Mouse (Mus musculus) forebrain, embryonic 16.5 days (tissue): ENCODE results near the gene Gm12216. TPM values are rescaled to one million over a fixed set of nuclear protein-coding genes. Genes with fewer than 3 reads are reported as not detected.
A peak's percentile ranks its signal among the peaks of the same experiment; 100 is the strongest.

Source experiments
- ATAC-seq: fragments of 200-750 bp; cut with Nextera tagmentation; 2 replicates; pipeline ENCODE4 v1.8.0; 2017; ENCODE audit warnings: mild to moderate bottlenecking, moderate library complexity
- H3K27ac ChIP-seq: fragments of 300-500 bp; sonication (generic); 2 replicates; pipeline ENCODE4 v1.5.1; 2014; ENCODE audit warnings: low read length, control low read depth
- H3K27me3 ChIP-seq: fragments of 300-500 bp; sonication (generic); replicated peaks from 2 replicates; pipeline ENCODE4 v1.6.1; 2014; ENCODE audit warnings: low read length; ENCODE audit not compliant: control insufficient read depth, insufficient read depth
- H3K36me3 ChIP-seq: fragments of 300-500 bp; sonication (generic); 2 replicates; pipeline ENCODE4 v1.6.1; 2014; ENCODE audit not compliant: control insufficient read depth, insufficient read depth
- H3K4me1 ChIP-seq: fragments of 300-500 bp; sonication (generic); replicated peaks from 2 replicates; pipeline ENCODE4 v1.6.1; 2014; ENCODE audit warnings: low read length; ENCODE audit not compliant: control insufficient read depth, insufficient read depth
- H3K4me2 ChIP-seq: fragments of 300-500 bp; sonication (generic); 2 replicates; pipeline ENCODE4 v1.6.1; 2014; ENCODE audit warnings: mild to moderate bottlenecking, low read length, control low read depth
- H3K4me3 ChIP-seq: fragments of 300-500 bp; sonication (generic); replicated peaks from 2 replicates; pipeline ENCODE4 v1.5.1; 2014; ENCODE audit warnings: mild to moderate bottlenecking, low read length, control low read depth
- H3K9ac ChIP-seq: fragments of 300-500 bp; sonication (generic); replicated peaks from 2 replicates; pipeline ENCODE4 v1.6.1; 2014; ENCODE audit warnings: low read depth, low read length, control low read depth
- H3K9me3 ChIP-seq: fragments of 300-500 bp; sonication (generic); 2 replicates; pipeline ENCODE4 v1.6.1; 2016; ENCODE audit warnings: low read length; ENCODE audit not compliant: control insufficient read depth
- WGBS: fragments of 180-500 bp; shearing (Covaris S2); extraction: QIAGEN DNeasy Blood & Tissue Kit; methylation state at CpG from one replicate; pipeline ENCODE4 v1.1.7; 2014; 5-methylcytosine and 5-hydroxymethylcytosine counted together
- polyA plus RNA-seq: library from polyadenylated mRNA; unstranded; fragments of >200 nt; fragmentation: Nextera tagmentation; extraction: Ambion mirVana; gene quantifications from 2 replicates; pipeline ENCODE4 v1.2.1, GENCODE M21; 2015

Gene Gm12216
- polyA plus RNA-seq, 1 experiment from 2014 or later: 0.39 TPM

DNA sequence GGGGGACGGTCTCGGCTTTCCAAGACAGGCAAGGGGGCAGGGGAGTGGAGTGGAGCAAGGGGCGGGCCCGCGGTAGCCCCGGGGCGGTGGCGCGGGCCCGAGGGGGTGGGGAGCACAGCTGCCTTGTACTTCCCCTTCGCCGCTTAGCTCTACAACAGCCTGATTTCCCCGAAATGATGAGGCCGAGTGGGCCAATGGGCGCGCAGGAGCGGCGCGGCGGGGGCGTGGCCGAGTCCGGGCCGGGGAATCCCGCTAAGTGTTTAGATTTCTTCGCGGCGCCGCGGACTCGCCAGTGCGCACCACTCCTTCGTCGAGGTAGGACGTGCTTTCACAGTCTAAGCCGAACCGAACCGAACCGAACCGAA lies 89.3 kb downstream of the Gm12216 start, which contains the start of gene Irf1:
TSS of gene Irf1 (plus strand) at position 255 of the 365 bp plus-strand sequence.
- H3K27ac ChIP-seq: no peak within 1 kb of the TSS
- ATAC-seq: peak; percentile 97

DNA sequence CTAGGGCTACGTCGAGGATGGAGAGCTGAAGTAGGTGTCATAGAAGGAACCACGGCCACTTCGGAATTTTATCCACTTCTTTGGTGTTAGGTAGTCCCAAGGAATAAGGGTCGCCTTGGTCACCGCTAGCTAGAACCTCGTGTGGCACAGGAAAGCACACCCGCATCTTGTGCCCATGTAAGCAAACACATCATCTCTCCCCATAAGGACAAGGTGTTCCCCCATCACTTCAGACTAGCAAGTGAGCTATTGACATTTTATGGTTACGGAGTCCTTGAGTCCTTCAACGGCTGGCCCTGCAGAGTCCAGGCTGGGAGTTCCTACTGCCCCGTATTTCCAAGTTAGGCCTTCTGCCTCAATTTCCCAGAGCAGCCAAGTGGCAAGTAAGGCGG lies 89.9 kb downstream of the Gm12216 start:
- no peak overlapping the region; the same call in 1 of the 2 replicates for H3K9ac ChIP-seq
- H3K4me3 ChIP-seq: peak overlapping the region; percentile 67
- peaks cover 8% of the 10 kb centered on the region for H3K4me1 ChIP-seq
- H3K4me2 ChIP-seq: peak overlapping the region; percentile 96
- no peak overlapping the region for H3K27ac ChIP-seq
- no peaks in the 10 kb centered on the region for H3K36me3 ChIP-seq
- ATAC-seq: no peak
- 62% methylated on average over 12 of the region's 12 CpGs for WGBS
- no peaks in the 10 kb centered on the region for H3K9me3 ChIP-seq
- H3K27me3 ChIP-seq: peaks cover 7% of the 10 kb centered on the region; the same call in 1 of the 2 replicates

More for the DNA sequence above, 89.3 kb downstream of the Gm12216 start, which contains the start of gene Irf1:
- Histone ChIP-seq H3K4me1 (peaks cover 8% of the 10 kb centered on the region), H3K9me3 (no peaks in the 10 kb centered on the region), H3K4me3 (peak within 1 kb of the TSS; percentile 67), H3K4me2 (peak within 1 kb of the TSS; percentile 96), H3K27me3 (peaks cover 7% of the 10 kb centered on the region; the same call in 1 of the 2 replicates), H3K36me3 (no peaks in the 10 kb centered on the region), H3K9ac (peak within 1 kb of the TSS; percentile 60)
- WGBS: 1% methylated on average over 33 of the region's 40 CpGs

DNA sequence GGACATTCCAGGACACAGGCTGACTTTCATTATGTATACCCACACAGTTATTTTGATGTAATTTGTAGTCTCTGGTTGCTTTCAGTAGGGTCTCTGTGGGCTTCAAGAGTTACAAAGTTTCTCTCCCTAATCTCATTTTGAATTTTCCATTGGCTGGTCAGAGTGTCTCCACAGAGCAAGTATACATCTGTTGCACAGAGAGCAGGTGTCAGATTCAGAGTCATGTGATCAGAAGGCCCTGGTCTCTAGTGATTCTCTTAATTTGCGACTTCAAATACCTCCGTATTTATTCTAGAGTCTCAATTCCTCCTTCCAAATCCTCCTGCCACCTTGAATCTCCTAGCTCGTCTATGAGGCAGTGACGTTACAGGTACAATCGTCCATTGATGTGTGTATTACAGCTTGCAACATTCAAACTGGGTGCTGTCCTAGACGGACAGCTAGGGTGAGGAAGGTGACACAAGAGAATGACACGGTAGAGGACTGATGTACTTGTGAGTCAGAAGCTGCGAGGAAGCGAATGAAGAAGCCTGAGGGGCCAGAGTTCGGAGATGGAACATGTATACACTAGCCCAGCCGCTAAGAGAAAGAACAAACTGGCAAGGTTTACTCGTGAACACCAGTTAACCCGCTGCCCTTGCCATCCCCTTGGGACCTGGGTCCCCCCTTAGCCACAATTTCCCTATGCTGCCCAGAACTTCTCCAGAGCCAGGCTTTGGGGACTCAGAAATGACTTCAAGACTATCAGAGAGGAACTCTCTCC lies 90.5 kb downstream of the Gm12216 start:
- H3K9ac ChIP-seq: no peak overlapping the region
- H3K4me1 ChIP-seq: peaks cover 13% of the 10 kb centered on the region
- H3K36me3 ChIP-seq: no peaks in the 10 kb centered on the region
- 80% methylated on average over 13 of the region's 13 CpGs for WGBS
- H3K27ac ChIP-seq: no peak overlapping the region
- peaks cover 7% of the 10 kb centered on the region; the same call in 1 of the 2 replicates for H3K27me3 ChIP-seq
- ATAC-seq: no peak
- no peak overlapping the region for H3K4me2 ChIP-seq
- H3K9me3 ChIP-seq: no peaks in the 10 kb centered on the region
- H3K4me3 ChIP-seq: no peak overlapping the region

DNA sequence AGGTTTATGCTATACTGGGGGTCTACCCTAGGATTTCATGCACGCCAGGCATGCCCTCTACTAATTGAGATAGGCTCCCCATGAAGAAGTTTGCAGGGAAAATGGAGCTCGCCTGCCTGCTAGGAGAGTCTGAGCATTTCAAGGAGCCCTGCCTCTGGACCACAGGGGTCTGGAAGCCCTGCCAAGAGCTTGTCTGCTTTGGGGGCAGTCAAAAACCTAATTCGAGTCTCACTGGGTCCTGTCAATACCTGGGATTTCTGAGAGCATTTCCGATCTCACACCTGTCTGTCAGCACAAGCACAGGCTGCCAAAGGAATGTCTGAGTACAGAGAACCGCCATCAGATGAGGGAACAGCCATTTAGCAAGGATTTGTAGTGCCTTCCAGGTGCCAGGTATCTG lies 94.5 kb downstream of the Gm12216 start:
- no peak for ATAC-seq
- H3K27me3 ChIP-seq: peaks cover 14% of the 10 kb centered on the region; the same call in 1 of the 2 replicates
- H3K9me3 ChIP-seq: no peaks in the 10 kb centered on the region
- H3K4me2 ChIP-seq: no peak overlapping the region
- no peak overlapping the region for H3K4me3 ChIP-seq
- H3K36me3 ChIP-seq: no peaks in the 10 kb centered on the region
- peaks cover 22% of the 10 kb centered on the region for H3K4me1 ChIP-seq
- 46% methylated on average over 5 of the region's 5 CpGs for WGBS
- H3K9ac ChIP-seq: no peak overlapping the region
- no peak overlapping the region for H3K27ac ChIP-seq

DNA sequence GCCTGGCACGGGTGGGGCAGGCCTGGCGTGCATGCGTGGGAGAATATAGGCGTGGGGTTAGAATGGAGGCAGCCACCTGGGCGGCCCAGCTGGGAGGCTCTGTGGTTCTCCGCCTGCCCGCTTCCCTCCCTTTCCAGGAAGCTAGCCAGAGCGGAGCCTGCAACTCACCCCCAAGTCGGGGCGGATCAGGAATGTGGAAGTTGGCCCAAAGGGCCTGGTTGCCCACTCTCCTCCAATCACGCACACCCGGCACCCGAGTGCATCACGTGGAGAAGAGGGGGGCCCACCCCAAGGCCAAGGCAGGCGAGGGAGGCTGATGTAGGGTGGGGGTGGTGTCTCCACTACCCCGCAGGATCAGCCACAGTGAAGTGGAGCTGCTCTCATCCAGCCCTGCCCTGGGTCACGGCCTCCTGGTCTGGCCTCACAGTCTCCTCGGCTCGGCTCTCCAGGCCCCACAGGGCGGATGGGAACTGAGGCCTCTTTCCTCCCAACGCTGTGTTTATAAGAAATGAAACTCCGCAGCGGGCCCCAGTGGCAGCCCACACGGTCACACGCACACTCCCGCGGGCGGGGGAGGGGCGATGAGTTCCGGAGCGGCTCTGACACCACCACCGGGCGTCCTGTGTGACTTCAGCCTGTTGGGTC lies 95.4 kb downstream of the Gm12216 start:
- H3K27ac ChIP-seq: 0 out of 2 replicates have a peak overlapping the region, but pooled peaks have one; percentile 29
- under 1% methylated on average over 33 of the region's 33 CpGs for WGBS
- H3K36me3 ChIP-seq: no peaks in the 10 kb centered on the region

DNA sequence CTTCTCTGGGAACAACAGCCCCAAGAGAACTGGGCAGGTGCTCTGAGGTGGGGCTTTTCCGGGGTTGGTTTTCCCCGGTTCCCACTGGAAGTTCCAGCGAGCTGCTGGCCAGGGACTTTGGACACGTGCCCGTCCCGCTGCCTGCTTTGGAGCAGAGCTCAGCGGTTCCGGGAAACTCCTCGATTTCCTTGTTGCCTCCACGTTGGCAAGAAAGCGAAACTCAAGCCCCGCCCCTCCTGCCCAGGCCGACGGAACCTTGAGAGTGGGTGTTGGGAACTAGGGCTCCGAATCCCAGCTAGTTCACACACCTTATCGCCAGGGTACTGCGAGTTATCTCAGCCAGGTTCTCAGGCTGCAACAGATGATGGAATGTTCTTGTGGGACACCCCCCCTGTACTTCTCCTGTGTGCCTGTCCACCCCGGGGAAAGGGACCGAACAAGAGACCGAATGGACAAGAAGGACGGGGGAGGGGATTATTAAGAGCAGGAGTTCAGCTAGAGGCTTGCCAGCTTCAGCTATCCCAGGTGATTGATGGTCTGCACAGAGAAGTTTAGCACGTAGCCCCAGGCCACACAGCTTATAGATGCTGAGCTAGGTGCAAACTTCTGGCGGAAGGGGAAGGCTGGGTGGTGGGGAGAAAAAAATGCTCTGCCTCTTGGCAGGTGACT lies 96.1 kb downstream of the Gm12216 start:
- H3K9me3 ChIP-seq: no peaks in the 10 kb centered on the region
- peaks cover 7% of the 10 kb centered on the region; the same call in 1 of the 2 replicates for H3K27me3 ChIP-seq
- H3K36me3 ChIP-seq: no peaks in the 10 kb centered on the region
- no peak overlapping the region; the same call in 1 of the 2 replicates for H3K9ac ChIP-seq
- H3K4me2 ChIP-seq: peak overlapping the region; percentile 70
- peak overlapping the region; percentile 34 for H3K4me3 ChIP-seq
- no peak overlapping the region for H3K27ac ChIP-seq
- peaks cover 22% of the 10 kb centered on the region for H3K4me1 ChIP-seq
- peak; percentile 11; the same call in 1 of the 2 replicates for ATAC-seq
- WGBS: 7% methylated on average over 23 of the region's 23 CpGs

More for the DNA sequence above, 95.4 kb downstream of the Gm12216 start:
- Histone ChIP-seq H3K9me3 (no peaks in the 10 kb centered on the region), H3K4me3 (peak overlapping the region; percentile 34), H3K4me2 (peak overlapping the region; percentile 70), H3K9ac (peak overlapping the region; percentile 55), H3K4me1 (peaks cover 22% of the 10 kb centered on the region), H3K27me3 (peaks cover 7% of the 10 kb centered on the region; the same call in 1 of the 2 replicates)
- ATAC-seq: peak; percentile 68

DNA sequence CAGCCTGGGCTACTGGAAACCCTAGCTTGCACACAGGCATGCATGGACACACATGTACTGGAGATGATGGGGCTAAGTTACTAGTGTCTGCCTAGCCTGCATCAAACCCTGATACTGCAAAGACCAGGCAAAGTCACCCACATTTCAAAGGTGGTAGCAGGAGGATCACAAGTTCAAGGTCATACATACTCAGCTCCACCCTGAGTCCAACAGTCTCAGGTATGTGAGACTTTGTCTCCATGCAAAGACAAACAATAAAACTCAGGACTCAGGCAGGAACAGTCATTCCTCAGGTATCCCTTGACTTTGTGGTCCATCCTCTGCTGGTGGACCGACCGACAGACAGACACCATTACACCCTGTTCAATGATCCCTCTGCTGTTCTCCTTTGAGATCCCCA lies 96.6 kb downstream of the Gm12216 start:
- 63% methylated on average over 2 of the region's 2 CpGs for WGBS
- H3K4me3 ChIP-seq: no peak overlapping the region

DNA sequence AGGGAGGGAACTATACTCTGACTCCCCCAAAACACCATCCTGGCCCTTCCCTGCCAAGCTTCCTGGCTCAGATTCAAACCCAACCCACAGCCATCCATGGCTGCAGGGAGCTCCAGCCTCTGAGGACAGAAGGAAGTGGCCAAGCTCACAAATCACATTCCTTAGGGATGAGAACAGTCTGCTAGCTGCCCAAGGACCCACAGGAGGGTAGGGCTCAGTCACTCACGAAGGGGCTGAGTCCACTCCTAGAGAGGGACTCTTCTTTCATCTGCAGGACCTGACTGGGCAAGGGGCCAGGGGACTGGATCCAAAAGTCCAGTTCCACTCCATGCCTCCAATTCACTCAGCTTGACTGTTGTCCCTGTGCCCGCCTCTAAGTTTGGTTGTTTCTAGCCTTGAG lies 97.2 kb downstream of the Gm12216 start:
- Histone ChIP-seq H3K27ac (0 out of 2 replicates have a peak overlapping the region, but pooled peaks have one; percentile 14), H3K9ac (no peak overlapping the region), H3K4me2 (no peak overlapping the region), H3K36me3 (no peaks in the 10 kb centered on the region), H3K4me3 (no peak overlapping the region), H3K27me3 (peaks cover 7% of the 10 kb centered on the region; the same call in 1 of the 2 replicates), H3K4me1 (peaks cover 22% of the 10 kb centered on the region), H3K9me3 (no peaks in the 10 kb centered on the region)
- 49% methylated on average over 2 of the region's 2 CpGs for WGBS
- no peak for ATAC-seq

More for the DNA sequence above, 96.6 kb downstream of the Gm12216 start:
- peak overlapping the region; percentile 70 for H3K4me2 ChIP-seq
- no peak for ATAC-seq
- no peak overlapping the region for H3K27ac ChIP-seq
- H3K4me1 ChIP-seq: peaks cover 22% of the 10 kb centered on the region
- no peak overlapping the region for H3K9ac ChIP-seq
- H3K27me3 ChIP-seq: peaks cover 7% of the 10 kb centered on the region; the same call in 1 of the 2 replicates
- no peaks in the 10 kb centered on the region for H3K36me3 ChIP-seq
- H3K9me3 ChIP-seq: no peaks in the 10 kb centered on the region

DNA sequence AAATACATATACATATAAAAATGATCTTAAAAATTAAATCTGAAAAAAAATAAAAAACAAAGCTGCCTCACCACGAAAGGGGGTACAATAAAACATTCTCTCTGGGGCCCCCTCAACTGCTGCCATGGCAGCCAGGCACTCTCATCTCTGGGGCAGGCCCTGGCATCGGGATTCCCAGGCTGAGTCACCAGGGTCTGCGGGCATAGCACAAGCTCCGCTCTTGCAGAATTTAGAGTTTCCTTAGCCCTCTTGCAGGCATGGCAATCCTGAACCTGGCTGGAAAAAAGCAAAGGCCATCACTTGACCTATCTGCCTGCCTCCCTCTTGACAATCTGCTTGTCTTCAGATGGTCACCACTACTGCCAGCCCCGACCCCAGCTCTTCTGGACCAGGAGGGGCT lies 97.8 kb downstream of the Gm12216 start:
- Histone ChIP-seq H3K9ac (no peak overlapping the region), H3K9me3 (no peaks in the 10 kb centered on the region), H3K36me3 (no peaks in the 10 kb centered on the region), H3K27me3 (peaks cover 7% of the 10 kb centered on the region; the same call in 1 of the 2 replicates), H3K4me3 (no peak overlapping the region), H3K4me1 (peaks cover 22% of the 10 kb centered on the region), H3K4me2 (no peak overlapping the region), H3K27ac (no peak overlapping the region)
- ATAC-seq: no peak
- WGBS: 77% methylated on average over 5 of the region's 5 CpGs
